Mouse (Mus musculus) liver, adult 2 months (tissue): ENCODE data around the gene Msl1.

Experiments used
- CTCF ChIP-seq: fragments of 200-500 bp; IDR thresholded peaks from 2 replicates; pipeline ENCODE4 v1.5.1; 2011; ENCODE audit warnings: low read depth, low read length, control low read depth
- POLR2A ChIP-seq: fragments of 200-500 bp; IDR thresholded peaks from 2 replicates; pipeline ENCODE4 v1.6.1; 2011; ENCODE audit warnings: low read length, control low read depth; ENCODE audit not compliant: insufficient read depth; ENCODE audit errors: extremely low read depth

DNA sequence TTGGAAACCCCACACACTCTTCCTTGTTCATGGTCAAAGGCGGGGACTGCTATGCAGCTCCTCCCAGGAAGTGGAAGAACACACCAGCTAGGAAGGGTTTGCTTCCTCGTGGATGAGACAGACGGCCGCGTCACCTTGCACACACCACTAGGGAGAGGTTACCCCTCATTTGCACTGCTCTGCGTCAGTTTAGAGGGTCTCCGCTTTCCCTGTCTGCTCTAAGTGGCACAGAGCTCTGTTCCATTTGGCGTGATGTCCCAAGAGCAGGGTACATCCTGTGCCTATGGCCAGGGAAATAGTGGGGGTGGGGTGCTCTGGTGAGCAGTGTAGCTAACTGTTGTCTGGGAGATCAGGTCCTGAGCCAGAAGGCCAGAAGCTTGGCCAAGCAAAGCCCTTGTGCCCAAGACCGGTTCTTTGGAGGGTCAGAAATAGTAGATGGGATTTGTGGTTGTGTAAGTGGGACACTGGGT is 41.1 kb upstream of the Msl1 start:
- TF ChIP-seq POLR2A, result no peak
- no peak for TF ChIP-seq CTCF
